Mouse (Mus musculus): ENCODE measurements around the gene Rab7.

DNA sequence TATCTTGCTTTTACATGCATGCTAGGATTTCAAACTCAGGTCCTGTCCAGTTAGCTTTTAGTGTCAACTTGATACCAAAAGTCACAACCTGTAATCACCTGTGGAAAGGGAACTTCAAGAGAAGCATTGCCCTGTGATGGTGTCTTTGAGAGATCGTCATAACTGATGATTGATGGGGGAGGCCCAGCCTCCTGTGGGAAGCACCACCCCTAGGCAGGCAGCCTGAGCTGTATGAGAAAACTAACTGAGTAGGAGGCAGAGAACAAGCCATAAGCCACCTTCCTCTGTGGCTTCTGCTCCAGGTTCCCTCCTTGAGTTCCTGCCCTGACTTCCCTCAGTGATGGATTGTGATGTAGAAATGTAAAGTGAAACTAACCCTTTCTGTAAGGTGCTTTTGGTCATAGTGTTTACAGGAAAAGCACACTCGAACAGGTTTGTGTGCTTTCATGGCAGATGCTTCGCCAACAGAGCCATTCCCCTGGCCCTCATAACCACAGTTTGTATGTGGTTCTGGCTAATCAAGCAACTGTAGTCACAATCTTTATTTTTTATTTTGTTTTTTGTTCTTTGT, 19.1 kb upstream of the Rab7 start:
- TF ChIP-seq GATA1 (IDR thresholded peaks at IDR 0.05; ENCODE audit: borderline replicate concordance, low read length) (no peak), FLI1 (IDR thresholded peaks at IDR 0.05; ENCODE audit: low read length) (no peak)

Measured in megakaryocyte, embryonic 14.5 days (primary cell).